Mouse (Mus musculus): ENCODE results near the gene Calml3. TPM values are rescaled to one million over a fixed set of nuclear protein-coding genes. Genes with fewer than 3 reads are reported as not detected.
"Not testable (repeated sequence)": the region's sequence is repeated elsewhere in the genome, so short reads cannot be mapped to it uniquely, and the experiment has no call there.

Gene Calml3
- not detected for total RNA-seq (2021)
- long read RNA-seq, experiment 1: 0 reads
- long read RNA-seq, experiment 2, partial matches to known transcripts: 0 of 1 reads
- long read RNA-seq, experiment 2, other reads (novel, unspliced or antisense): 0 of 1 reads

DNA sequence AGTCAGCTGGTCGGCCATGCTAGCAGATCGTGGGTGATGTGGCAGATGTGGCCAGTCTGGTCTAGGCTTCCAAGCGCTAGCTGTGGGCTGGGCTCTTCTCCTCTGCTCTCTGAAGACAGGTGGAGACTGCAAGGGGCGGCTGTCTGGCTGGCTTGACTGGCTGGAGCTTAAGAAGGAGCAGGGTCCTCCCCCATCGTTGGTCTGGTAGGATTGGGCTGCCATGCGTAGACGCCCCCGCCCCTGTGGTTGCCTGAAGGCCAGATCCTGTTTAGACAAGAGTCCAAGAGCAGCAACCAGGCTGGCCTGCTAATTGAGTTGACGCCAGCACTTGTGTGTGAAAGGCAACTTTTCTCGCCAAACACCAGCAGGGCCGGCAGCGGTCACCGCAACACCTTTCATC, at the start of gene Calml3:
TSS of gene Calml3 (minus strand) at position 131 of the 400 bp plus-strand sequence.
- DNase-seq: no peak

DNA sequence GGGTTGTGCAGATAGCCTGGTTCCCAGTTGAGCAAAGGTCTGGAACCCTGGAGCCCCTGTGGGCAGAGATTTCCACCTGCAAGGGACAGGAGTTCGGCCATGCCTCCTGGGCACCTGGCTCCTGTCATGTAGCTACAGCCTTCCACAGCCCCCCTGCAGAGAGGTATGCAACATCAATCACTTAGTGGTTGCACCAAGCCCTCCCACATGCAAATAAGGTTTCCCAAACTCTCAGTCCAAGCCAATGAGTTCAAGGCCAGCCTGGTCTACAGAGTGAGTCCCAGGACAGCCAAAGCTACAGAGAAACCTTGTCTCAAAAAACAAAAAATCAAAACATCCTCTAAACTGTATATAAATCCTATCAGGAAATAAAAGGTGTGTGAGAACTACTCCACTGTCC, 46.2 kb upstream of the Calml3 start:
- DNase-seq: no peak

DNA sequence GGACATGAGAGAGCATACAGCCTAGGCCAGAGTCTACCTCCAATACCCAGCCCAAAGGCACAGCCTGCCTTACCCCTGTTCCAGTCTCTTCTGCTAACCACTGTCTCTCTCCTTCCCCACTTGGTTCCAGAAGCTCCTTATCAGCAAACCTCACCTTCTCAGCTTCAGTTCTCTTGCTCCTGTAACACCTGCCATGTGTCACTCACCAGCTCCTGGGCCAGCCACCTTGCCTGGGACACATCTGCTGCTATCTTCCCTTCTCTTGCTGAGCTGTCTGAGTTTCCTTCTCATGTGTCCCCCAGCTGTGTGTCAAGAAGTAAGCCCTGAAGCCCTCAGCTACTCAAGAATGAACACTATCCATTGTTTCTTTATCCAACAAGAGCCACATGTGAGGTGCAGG, 36.5 kb upstream of the Calml3 start:
- DNase-seq: not testable (repeated sequence)

DNA sequence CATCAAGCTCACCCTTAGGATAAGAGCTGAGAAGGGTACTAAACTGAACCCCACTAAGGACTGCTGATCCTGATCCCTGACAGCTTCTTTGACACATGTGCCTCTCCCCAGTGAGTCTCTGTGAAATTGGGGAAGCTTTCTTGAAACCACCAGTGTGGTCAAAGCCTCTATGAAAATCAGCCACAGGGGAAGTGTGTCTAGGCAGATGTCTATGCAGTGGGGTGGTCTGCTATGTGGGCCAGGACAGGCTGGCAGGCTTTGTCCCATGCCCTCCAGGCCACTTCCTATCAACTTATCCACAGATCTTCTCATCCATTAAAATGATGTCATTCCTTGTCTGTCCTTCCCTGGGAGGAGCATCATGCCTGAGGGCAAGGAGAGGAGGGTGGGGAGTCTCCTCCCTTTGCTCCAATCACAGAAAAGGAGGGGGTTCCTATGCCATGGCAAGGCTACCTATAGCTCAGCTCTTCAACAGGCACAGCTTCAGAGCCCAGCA, 33.2 kb upstream of the Calml3 start, which contains the start of gene Calm4:
TSS of gene Calm4 (plus strand) at position 446 of the 496 bp plus-strand sequence.
- not testable (repeated sequence) for DNase-seq

DNA sequence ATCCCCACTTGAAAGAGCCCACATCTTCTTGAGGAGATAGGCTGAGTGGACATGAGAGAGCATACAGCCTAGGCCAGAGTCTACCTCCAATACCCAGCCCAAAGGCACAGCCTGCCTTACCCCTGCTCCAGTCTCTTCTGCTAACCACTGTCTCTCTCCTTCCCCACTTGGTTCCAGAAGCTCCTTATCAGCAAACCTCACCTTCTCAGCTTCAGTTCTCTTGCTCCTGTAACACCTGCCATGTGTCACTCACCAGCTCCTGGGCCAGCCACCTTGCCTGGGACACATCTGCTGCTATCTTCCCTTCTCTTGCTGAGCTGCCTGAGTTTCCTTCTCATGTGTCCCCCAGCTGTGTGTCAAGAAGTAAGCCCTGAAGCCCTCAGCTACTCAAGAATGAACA, 29.5 kb upstream of the Calml3 start:
- DNase-seq: not testable (repeated sequence)

DNA sequence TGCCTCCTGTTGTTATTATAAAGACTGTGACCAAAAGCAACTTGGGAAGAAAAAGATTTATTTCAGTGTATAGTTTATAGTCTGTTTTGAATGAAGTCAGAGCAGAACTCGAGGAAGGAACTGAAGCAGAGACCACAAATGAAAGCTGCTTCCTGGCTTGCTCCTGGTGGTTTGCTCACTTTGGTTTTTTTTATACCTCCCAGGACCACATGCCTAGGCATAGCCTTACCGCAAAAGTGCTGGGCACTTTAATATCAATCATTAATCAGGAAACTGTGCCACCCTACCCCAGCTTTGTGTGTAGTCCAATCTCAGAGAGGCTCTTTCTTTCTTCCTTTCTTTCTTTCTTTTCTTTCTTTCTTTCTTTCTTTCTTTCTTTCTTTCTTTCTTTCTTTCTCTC, 28.3 kb upstream of the Calml3 start:
- DNase-seq: no peak

DNA sequence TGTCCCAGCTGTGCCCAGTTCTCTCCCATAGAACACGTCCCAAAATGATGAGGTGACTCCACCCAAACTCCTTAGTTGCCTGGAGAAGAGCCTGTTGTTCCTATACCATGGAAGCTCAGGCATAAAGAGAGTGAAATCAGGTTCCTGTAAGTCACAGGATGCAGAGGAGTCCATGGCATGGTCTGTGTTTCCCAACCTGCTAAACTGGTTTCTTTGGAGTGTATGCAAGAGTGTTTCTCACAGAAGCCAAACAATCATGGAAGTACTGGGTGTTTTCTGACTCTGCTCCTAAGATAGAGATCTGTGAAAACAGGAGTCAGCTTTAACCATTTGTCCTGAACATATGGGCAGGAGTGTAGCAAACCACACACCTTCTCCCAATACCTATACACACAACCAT, 27.9 kb upstream of the Calml3 start:
- no peak for DNase-seq

- DNase-seq: no peak
Observed at GRCm38 (mm10) chr13:3831546-3831945, 27.4 kb upstream of the Calml3 start.

DNA sequence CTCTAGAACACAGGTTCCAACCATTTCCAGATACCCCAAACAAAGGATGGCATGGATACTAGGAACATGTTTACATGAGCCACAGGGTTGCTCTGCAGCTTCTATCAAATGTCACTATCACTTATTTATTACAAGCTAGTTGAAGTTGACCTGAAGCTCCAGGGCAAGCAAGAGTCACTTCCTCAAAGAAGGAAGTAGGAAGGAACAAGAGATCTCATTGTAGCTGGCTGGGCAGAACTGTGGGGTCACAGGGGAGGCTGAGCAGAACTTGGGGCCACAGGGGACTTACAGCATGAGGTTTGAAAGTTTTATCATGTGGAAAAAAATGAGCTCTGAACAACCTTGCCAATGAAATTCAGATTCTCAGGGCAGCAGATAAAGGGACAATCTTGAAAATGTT, 21.6 kb upstream of the Calml3 start:
- DNase-seq: no peak

DNA sequence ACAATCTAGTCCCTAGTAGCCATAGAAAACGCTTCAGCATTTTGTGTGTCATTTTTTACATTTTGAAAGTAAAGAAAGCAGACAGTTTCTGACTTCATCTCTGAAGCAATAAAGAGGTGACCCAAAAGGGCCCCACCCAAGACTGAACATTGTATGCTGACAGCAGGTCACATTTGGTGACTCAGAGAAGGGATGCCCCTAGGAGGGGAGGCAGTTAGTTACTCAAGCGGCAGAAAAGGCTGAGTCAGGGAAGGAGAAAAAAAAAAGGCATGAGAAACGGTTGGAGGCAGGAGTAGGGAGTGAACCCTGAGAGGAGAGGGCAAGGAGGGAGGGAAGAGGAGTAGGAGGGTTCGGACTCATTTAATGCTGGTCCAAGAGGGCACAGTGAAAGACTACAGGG, 18.0 kb upstream of the Calml3 start:
- no peak for DNase-seq

- DNase-seq: no peak
Observed at GRCm38 (mm10) chr13:3818740-3819076, 14.6 kb upstream of the Calml3 start.

DNA sequence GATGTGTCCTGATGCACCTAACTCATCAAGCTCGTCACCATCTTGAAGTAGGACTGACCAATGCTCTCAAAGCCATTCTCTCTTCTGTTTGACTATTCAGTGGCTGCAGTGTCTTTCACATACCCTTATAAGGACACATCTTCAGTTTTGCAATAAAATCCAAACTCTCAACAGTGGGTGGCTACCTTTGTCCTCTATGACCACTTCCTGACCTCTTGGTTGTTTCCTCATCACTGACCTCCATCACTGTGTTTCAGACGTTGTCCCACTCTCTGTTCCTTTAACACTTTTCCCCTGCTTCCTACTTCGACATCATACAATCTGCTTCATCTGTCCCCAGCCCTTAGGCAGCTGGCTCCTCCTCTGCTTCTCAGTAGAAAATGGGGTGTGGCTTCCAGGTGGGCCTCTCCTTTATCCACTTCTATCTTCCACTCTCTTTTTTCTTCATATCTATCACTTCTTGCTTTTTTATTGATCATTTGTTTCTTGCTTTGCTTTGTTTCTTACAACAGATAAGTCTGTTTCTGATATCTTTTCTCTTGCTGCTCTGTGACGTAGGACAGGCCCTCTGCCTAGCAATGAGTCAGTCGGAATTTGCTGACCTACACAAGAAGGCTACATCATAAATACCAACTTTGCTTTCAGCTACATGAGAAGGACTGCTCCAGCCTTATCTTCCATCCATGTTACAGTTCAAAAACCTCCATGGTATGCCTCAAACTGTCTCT, 14.1 kb upstream of the Calml3 start:
- DNase-seq: no peak

DNA sequence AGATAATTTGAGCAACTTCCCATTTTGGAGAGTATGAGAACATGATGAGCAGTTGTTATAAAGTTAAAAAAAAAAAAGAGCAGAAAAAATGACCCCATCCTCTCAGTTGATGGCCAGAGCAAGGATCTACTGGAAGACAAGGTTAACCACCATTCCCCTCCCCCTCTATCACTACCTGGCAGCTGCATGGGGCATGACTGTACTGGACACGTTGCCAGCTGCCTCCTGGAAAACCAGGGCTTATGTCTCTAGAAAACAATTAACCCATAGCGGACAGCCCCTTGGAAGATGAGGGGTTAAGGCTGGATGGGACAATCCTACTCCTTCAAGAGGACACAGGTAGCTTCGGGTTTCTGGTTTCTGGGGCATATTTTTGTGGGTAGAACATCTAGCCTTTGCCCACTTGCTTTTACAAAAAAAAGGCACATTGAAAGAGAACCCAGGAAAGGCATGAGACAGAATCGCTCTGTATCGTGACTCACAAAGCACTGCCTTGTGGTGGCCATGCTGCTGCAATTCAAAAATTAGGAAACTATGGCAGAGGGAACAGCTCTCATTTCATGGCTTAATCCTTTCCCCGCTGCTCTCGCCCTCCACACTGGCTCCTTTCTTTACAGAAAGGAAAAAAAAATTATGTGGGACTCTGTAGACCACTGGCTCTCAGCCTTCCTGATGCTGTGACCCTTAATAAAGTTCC, 3.2 kb upstream of the Calml3 start:
- no peak for DNase-seq

- DNase-seq: no peak
Observed at GRCm38 (mm10) chr13:3805638-3806037, 1.5 kb upstream of the Calml3 start.

DNA sequence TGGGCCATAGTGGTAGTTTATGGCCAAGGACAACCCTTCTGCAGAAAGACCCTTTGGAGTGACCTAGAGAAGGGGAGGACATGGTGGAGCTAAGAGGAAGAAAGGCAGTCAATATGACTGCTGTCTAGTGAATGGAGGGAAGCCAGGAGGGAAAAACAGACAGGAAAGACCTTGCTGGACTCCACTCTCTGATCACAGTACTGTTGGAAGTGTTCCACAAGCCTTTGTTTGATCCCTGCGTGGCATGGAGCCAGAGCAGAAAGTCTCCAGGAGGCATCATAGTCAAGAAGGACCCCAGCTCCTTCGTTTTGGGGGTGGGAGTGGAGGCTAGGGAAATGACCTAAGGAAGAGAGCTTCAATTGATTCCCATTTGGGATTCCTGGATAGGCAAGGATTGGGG, 1.0 kb upstream of the Calml3 start:
- DNase-seq: no peak

DNA sequence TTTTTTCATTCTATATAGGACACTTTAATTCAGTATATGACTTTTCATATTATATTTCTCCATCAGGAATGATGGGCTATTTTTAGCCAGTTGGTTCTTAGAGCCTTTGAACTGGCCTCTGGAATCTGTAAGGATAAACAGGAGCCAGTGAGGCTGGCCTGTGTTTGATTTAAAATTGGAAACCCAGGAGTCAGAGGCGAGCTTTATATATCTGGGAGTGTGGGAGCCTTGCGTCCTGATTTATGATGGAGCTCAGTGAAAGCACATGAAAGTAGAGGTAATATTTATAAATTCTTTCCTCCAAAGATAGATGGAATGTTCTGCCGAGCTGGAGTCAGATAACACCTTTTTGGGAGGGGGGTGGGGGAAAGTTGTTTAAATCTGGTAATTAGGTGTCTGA, 4.7 kb downstream of the Calml3 start:
- no peak for DNase-seq

DNA sequence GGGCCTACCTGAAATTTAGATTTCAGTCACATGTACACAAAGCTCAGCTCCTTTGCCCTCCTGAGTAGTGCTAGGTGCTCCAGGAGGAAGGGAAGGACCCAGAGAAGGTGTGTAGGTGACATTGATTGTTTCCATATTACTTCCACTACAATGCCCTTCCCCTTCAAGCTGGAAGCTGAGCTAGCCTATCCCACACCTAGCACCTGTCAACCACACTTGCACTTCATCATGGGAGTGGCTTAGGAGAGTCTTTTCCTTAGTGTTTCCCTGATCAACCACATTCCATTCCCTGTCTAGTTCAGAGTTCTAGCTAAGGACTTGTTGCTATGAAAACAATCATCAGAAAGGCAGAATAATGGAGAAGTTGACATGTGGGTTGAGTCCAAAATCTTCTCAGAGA, 5.4 kb downstream of the Calml3 start:
- DNase-seq: no peak

GRCm38 (mm10) chr13:3796649-3797048, 7.5 kb downstream of the Calml3 start:
- DNase-seq: no peak

GRCm38 (mm10) chr13:3789531-3789930, 14.6 kb downstream of the Calml3 start:
- no peak for DNase-seq

- DNase-seq: no peak
Observed at GRCm38 (mm10) chr13:3788588-3788987, 15.5 kb downstream of the Calml3 start.

DNA sequence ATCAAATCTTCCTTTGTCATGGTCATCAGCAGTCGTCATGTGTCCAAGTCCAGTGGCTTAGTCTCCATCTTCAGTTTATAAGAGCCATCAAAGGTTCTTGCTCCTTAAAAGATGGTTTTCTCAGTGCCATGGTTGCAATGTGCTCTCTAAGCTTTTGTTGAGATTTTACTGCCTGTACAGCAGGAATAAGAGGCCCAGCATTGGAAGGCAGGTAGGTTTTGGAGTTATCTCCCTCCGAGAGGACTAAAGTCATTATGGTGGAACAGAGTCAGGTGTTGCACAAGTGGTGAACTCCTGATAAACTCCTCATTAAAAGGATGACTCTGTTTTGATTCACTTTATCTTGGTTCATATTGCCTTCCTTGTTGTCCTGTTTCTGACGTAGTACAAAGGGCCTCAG, 16.5 kb downstream of the Calml3 start:
- DNase-seq: no peak

- no peak for DNase-seq
Observed at GRCm38 (mm10) chr13:3787102-3787501, 17.0 kb downstream of the Calml3 start.

GRCm38 (mm10) chr13:3783621-3784020, 20.5 kb downstream of the Calml3 start:
- DNase-seq: no peak

GRCm38 (mm10) chr13:3782499-3782898, 21.6 kb downstream of the Calml3 start:
- DNase-seq: no peak

Measured in heart, adult 18-20 months (tissue).